Mouse (Mus musculus) mature B cell (primary cell): ENCODE results near the gene Gdap1l1.
"Not testable (repeated sequence)": the region's sequence is repeated elsewhere in the genome, so short reads cannot be mapped to it uniquely, and the experiment has no call there.

Source experiments
- in situ Hi-C: fragments of 300-500 bp; cut with MboI; formaldehyde crosslinking; loops from 2 replicates; pipeline ENCODE4 v1.14.3; 2019

The Gdap1l1 gene

DNA sequence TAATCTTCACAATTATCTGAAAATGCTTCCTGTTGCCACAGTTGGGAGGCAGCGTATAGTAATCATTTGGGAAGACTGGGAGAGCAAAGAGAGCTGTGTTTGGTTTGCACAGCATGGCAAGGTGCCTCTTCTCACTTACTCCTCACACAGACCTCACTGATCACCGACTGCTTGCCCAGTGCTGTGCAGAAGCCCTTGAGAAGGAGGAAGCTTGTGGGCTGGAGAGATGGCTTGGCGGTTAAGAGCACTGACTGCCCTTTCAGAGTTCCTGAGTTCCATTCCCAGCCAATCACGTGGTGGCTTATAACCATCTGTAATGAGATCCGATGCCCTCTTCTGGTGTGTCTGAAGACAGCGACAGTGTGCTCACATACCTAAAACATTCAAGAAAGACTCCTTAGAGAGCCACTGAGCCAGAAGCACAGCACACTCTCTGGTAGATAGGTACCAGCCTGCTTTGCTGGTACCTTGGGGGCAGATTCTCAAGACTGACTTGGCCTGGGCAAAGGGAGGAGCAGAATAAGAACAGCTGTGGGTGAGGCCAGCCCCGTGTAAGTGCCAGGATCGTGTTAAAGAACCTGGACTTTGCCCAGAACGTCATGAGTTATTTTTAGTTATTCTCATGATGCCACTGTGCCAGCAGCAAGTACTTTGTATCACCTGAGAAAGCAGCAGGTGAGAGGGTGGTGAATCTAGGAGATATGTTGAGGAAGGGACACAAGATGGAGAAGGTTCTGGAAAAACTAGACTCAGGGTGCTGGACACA lies 15.2 kb upstream of the Gdap1l1 start:
- in situ Hi-C loops, result loop anchor here (5.0 kb wide), 1 partner anchor 49 kb away; the partner anchor contains the start of gene Fitm2

DNA sequence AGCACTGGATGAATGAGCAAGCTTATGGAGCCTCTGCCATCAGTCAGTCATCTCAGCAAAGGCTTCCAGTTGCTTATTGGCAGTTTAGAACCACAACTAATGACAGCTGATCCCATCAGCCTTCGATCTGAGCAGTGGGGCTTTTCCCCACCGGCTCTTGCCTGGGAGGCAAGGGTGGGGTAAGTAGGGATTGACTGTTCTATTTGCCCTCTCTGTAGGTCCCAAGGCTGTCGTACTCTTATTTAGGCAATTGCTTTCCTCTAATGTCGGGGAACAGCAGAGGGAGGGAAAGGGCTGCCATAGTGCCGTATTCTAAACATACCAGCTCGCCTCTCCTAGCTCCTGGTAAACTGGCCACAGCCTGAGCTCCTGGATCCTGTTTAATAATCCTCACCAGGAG lies 13.7 kb upstream of the Gdap1l1 start, which contains the start of gene Oser1:
Gene Oser1, minus strand, starts transcription at position 101 of the 400 bp plus-strand sequence.
- in situ Hi-C loops, result loop anchor here (5.0 kb wide), 1 partner anchor 48 kb away; the partner anchor contains the start of gene Fitm2

DNA sequence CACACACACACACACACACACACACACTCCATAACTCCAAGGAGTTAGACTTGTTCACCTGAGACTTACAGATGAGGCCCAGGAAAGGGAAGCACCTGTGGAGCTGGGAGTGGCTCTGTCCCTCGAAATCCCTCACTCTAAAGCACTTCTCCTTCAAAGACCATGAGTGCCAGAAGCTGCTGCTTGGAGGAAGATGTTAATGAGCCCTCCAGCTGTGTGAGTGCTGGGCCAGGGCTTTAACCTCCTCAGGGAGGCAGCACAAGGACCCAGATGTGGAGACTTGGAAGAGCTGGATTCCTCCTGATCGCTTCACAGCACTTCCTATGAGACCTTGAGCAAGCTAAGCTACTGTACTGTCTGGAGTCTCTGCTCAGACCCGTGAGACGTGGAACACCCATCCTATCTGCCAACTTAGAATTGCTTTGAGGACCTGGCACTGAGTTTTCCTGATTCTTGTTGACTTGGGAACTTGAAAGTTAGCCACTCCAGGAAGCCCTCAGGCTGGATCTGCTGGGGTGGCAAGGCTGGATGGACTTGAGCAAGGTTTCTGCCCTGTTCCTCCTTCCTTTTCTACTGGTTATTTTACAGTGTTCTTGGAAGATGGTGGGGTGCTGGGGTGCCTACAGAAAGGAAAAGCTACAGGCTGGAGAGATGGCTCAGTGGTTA lies 9.8 kb upstream of the Gdap1l1 start:
- in situ Hi-C loops, result no loop called here

DNA sequence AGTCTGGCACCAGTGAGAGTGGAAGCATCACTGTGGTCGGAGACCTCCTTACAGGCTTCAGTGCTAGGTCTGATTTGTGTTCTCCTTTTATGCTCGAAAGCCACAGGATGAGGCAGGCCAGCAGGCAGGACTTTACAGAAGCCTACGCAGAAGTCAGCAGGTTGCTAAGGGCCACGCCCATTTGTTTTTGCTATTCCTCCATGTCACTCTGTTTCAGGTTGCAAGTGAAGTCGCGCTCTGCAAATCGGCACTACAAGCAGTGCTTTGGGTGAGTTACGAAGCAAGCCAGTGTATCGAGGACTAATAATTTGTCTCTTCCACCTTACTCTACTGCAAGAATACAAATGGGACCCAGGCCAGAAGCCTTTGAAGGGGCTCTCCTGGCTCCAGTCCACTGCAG lies 7.0 kb upstream of the Gdap1l1 start:
- in situ Hi-C loops, result no loop called here

DNA sequence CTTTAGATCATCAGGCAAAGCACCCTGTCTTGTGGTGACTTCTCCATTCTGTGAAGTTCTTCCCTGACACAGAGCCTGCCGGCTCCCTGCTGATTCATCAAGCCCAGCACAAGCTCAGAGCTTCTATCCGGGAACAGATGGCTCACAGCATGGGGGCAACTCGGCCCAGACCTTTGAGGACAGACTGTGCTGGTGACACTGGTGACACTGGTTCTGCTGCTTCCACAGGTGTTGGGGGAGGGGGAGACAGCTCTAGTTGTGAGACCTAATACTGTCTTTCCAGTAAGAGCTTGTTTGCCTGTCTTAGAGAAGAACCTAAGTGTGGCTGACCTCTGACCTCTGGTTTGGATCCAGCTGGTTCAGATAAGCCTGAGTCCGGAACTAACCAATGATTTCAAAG lies 4.3 kb upstream of the Gdap1l1 start:
- in situ Hi-C loops, result no loop called here

DNA sequence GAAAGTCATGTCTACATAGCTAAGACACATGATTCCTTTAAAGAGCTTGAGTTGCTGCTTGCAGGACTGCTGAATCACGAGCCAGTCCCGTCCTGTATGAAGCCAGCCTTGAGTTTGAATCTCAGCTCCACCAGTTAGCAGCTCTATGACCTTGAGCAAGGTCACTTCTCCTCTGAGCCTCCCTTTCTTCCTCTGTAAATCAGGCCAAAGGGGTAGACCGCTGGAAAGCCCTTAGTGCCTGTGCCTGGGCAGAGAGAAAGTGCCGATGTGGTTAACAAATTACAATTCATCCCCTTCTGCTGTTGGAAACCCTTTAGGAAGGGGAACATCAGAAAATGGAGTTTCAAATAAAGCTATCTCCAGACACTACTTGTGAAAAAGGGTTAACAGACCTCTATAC lies 476 bp upstream of the Gdap1l1 start:
- in situ Hi-C loops, result no loop called here

DNA sequence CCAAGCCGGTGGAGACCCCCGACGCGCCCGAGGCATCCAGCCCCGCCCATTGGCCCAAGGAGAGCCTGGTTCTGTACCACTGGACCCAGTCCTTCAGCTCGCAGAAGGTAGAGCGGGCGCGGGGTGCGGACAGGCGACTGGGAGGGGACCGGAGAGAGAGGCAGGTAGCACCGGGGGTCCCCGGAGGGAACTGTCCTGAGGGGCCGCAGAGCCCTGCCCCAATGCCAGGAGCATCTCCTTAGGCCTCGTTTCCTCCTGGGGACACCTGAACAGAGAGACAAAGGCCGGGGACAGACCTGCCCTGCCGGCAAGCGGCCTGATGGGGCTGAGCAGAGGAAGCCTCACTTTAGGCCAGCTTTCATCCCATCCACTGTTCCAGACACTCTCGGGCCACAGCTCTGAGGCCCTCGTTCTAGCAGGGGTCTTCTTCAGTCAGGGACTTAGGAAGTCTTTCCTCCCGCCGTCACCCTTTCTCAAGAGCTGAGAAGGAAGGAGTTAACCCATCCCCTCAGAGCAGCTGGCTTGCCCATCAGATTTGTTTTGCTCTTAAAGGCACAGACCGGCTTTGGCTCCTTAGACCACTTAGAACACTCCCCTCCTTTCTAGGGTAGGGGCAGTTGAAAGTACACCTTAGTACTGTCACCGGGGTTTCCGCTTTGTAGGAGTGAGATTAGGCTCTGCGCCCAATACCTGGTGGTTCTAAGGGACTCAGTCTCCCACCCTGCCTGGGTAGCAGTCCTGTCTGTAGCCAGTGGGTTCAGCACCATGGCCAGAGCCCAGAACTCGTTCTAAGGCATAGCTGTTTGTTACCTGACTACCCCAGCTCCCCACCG lies 559 bp downstream of the Gdap1l1 start:
- in situ Hi-C loops, result no loop called here

DNA sequence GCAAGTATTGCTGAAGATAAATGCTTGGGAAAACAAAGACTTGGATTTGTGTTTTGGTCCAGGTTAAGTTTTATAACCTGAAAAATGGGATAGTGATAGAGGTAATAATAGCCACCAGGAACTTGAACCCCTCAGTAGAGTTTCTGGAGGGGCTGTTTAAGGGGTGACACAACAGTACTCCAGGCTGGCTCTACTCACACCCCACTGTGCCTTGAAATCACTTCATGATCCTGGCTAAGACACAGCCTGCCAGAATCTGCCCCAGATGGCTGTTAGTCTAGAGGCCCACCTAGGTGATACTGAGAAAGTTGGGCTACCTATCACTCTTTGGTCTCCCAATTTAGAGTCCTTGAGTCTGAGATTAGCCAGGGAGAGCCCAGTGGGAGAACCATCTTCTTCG lies 1.2 kb downstream of the Gdap1l1 start:
- in situ Hi-C loops, result no loop called here

DNA sequence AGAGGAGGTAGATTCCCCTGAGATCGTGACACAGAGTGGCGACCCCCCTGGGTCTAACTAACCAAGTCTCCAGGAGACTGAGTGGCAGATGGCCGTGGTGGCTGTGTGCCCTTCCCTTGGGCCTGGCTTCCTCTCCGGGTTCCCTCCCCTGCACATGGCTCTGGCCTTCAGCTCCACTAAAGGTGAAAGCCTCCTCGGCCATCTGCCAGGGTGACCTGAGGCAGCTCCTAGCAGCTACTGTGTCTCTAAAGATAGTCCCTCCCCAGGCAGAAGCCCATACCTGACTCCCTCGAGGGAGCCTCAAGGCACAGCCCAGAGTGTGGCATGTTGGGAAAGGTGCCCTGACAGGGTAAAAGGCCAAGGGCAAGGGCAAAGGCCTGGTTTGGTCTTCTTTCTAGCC lies 5.3 kb downstream of the Gdap1l1 start:
- in situ Hi-C loops, result no loop called here

DNA sequence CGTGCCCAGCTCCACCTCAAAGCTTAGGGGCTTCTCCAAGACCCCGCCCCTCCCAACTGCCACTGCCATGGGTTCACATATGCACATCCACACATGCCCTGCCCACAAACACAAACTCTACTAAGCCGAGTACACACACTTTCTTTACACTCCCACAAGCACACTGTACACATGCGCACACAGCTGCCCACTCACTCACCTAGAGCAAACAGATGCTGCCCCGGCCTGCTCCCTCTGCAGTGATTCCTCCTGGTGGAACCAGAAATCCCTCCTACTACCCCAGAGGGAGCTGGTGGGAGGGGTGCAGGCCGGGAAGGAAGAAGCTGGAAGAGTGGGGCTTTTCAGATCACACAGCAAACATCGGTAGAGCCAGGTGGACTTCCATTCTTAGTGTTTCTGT lies 5.7 kb downstream of the Gdap1l1 start:
- in situ Hi-C loops, result no loop called here

DNA sequence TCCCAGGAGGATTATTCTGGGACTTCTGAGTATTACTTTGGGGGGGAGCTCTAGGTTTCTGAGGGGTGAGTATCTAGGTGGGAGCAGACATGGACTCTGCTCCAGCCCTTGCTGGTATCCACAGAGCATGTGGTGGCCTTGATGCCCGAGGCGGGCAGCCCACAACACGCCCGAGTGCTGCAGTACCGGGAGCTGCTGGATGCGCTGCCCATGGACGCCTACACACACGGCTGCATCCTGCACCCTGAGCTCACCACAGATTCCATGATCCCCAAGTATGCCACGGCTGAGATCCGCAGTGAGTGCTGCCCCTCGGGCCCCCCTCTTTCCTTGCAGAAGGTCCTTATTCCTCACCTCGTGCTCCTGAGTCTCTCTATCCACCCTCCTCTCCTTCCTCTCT lies 9.1 kb downstream of the Gdap1l1 start:
- in situ Hi-C loops, result no loop called here

DNA sequence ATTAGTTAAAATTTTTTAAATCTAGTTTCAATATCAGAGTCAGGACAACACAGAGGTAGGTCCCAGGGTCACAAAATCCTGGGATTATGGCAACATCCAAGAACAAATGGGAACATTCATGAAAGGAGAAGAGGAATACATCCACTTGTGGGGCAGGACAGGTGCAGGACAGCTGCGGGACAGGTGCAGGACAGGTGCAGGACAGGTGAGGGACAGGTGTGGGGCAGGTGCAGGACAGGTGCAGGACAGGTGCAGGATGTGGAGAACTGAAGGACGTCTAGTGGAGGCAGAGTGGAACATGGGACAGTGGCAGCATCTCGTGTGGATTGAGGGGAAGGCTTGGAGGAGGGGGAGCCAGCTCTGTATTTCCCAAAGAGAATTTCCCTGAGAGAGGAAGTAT lies 11.0 kb downstream of the Gdap1l1 start:
- in situ Hi-C loops, result no loop called here

DNA sequence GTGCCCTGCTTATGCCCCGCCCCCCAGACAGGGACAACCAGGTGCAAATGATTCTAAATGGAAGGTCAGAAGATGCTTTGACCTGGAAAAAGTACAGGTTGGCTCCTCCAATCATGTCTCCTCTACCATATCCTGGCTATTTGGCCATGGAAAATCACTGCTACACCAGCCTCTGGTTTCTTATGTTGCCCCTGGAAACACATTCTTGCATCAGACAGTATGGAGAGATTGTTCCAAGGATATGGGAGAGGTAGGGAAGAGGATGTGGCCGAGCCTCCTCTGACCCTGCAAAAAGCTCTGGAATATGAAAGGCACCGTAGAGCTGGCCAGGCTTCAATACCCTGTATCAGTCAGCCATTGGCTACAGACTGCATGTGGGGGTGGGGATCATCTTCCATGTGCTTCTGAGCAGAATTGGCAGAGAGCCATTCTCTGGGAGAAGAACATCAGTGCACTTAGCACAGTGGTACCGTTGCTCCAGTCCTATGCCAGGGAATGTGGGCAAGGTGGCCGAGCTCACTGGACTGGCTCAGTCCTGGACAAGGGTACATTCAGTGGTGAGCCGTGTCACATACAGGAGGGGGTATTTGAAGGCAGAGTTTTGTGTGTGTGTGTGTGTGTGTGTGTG lies 12.5 kb downstream of the Gdap1l1 start:
- in situ Hi-C loops, result no loop called here

DNA sequence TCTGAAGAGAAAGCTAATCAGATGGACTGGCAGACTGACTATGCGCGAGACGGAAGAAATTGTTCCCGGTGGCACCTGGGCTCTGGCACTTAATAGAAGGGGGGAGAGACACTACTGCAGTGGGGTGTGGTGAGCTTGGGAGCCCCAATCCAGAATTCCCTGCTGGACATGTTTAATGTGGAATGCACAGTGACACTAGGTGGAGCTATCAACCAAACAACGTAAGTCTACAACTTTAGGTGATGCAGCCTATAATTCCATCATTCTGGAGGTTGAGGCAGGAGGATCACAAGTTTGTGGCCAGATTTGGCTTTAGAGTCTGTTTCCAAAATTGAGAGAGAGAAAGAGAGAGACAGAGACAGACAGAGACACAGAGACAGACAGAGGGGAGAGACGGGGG lies 14.5 kb downstream of the Gdap1l1 start:
- in situ Hi-C loops, result no loop called here

DNA sequence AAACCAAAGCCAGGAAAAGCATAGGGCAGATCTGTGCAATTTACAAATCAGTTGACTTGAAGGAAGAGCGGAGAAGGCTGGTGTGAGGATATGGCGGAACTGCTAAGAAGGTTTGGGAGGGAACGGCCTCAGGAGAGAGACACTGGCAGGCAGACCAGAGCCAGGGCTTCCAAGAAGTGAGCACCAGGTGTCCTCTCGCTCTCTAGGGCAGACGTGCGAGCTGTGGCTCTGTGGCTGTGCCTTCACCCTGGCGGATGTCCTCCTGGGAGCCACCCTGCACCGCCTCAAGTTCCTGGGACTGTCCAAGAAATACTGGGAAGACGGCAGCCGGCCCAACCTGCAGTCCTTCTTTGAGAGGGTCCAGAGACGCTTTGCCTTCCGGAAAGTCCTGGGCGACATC lies 15.1 kb downstream of the Gdap1l1 start:
- in situ Hi-C loops, result no loop called here

DNA sequence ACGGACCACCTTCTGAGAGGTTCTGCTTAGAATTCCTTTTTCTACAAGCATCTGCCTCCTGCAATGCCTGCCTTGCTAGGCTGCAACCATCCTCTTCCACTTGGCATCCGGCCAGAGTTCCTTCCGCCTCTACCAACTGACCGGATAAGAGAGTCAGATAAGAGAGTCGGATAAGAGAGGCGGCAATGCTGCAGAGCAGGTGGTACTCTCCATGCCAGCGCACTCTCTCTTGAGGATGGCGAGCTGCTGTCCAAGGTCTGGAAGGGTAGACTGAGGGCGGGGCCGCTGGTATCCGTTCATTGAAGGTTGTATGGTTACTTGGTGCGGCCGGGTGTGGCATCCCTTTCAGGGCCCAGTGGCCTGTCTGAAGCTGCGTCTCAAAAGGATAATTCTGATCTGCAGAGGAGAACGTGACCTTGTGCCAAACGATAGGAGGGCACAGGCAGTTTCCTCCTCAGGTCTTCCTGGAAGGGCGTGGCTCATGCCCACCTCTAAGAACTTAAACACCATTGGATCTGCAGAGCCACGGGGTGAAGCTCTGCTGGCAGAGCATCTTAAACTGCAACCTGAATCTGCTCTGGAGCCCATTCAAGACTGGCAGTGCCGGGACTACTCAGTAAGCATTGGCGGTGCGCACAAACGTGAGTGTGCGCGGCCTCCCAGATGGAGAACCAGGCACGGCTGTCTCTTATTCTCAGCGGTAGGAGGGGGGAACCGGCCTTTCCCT lies 20.4 kb downstream of the Gdap1l1 start:
- in situ Hi-C loops, result no loop called here

DNA sequence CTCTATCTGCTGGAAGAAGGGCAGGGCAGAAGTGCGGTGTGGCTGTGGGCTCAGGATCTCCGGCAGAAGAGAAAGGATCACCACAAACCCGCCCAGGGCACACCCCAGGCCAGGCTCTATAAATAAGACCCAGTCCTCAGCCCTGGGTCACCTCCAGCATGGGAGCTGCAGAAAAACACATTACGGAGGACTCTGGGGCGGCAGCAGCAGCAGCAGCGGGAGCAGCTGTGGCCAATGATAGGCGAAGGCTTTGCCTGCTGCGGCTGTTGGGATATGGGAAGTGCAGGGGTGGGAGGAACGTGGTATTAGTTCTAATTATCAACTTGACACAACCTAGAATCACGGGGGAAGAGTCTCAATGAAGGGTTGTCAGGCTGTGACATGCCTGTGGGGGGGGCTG lies 21.1 kb downstream of the Gdap1l1 start:
- in situ Hi-C loops, result no loop called here

DNA sequence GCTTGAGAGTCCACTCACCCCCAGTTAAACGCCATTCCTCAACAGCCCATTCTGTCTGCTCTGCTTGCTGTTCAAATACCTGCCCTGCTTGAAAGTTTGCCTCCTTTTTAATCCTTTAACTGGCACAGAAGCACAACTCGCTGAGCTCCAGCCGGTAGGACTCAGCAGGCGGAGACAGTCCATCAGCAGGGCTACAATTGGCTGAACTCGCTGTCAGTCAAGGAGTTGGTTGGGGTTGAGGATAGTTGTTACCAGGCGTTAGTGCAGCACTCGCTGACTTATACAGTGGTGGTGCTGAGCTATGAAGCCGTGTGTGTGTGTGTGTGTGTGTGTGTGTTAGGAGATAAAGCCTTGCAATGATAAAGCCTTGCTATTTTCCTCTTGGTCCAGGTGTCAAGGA lies 22.3 kb downstream of the Gdap1l1 start:
- in situ Hi-C loops, result no loop called here

DNA sequence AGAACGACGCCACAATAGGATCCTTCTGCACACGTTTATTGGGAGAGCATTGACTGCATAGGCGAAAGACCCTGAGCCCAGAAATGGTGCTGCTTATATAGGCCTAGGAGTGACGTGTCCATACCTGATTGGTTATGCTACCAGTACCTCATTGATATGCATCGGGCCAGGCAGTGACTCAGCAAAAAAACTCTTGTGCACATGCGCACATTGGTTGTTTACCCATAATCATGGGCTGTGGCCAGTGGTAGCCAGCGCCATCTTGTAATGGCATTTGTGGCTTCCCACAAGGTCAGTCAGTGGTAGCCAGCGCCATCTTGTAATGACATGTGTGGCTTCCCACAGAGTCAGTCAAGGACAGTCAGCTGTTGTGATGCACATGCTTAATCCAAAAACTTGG lies 23.0 kb downstream of the Gdap1l1 start:
- in situ Hi-C loops, result not testable (repeated sequence)

DNA sequence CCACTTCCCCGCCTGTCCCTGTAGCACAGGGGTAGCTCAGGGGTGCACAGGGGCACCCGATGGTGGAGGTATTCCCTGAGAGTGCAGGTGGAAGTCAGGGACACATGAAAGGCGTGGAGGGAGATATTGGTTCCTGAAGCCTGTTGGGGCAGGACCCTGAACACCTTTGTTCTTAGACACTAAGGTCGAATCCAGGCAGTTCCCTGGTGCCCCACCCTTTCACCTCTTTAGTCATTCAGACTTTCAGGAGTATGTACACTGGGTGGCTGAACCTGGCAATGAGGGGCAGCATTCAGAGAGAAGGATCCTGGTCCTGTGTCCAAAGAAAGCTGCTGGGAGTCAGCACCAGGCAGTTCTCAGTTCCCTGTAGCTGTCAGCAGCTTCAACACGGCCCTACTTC lies 24.1 kb downstream of the Gdap1l1 start:
- in situ Hi-C loops, result no loop called here

DNA sequence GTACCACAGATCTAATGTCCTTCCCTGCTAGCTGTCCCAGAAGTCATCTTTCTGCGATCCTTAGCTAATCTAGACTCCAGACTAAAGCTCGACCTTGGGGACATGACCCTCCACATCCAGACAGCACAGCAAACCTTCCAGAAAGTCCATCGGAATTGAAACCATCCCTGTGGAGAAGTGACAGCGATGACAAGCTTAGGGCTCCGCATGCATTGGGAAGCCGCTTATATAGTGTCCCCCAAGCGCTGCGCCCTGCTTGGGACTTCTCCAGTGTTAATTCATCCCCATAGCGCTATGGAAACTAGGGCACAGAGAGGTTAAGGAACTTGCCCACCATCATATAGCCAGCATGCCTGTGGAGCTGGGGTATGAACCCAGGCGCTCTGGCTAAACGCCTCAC lies 24.5 kb downstream of the Gdap1l1 start:
- in situ Hi-C loops, result no loop called here
